Mouse (Mus musculus) thymus, adult 2 months (tissue): Measurements from ENCODE around the gene Flt3. TPM values are rescaled to one million over a fixed set of nuclear protein-coding genes. Genes with fewer than 3 reads are reported as not detected.
A peak's percentile ranks its signal among the peaks of the same experiment; 100 is the strongest.

Experiments used
- DNase-seq: peaks from one replicate; pipeline ENCODE4 v3.0.0; 2021
- H3K27ac ChIP-seq: fragments of 200-500 bp; 2 replicates; pipeline ENCODE4 v1.5.1; 2012; ENCODE audit warnings: low read length, control low read depth; ENCODE audit not compliant: control insufficient read depth, insufficient read depth
- H3K27me3 ChIP-seq: fragments of 200-500 bp; 2 replicates; pipeline ENCODE4 v1.6.1; 2012; ENCODE audit warnings: mild to moderate bottlenecking, low read length, moderate library complexity, mixed read lengths; ENCODE audit not compliant: control insufficient read depth, insufficient read depth
- H3K36me3 ChIP-seq: fragments of 200-500 bp; 2 replicates; pipeline ENCODE4 v1.6.1; 2012; ENCODE audit warnings: mild to moderate bottlenecking, low read length, moderate library complexity; ENCODE audit not compliant: control insufficient read depth, insufficient read depth
- H3K4me1 ChIP-seq: fragments of 200-500 bp; replicated peaks from 2 replicates; pipeline ENCODE4 v1.6.1; 2012; ENCODE audit warnings: low read length; ENCODE audit not compliant: control insufficient read depth, insufficient read depth
- H3K4me3 ChIP-seq: fragments of 200-500 bp; 2 replicates; pipeline ENCODE4 v1.5.1; 2012; ENCODE audit warnings: mild to moderate bottlenecking, low read length, control low read depth, moderate library complexity; ENCODE audit not compliant: control insufficient read depth, insufficient read depth
- CTCF ChIP-seq: fragments of 200-500 bp; IDR thresholded peaks from 2 replicates; pipeline ENCODE4 v1.5.1; 2012; ENCODE audit warnings: mild to moderate bottlenecking, control low read depth, low read length, moderate library complexity, borderline replicate concordance; ENCODE audit not compliant: control insufficient read depth, poor library complexity, insufficient read depth; ENCODE audit errors: extremely low read depth
- POLR2A ChIP-seq: fragments of 200-500 bp; IDR thresholded peaks from 2 replicates; pipeline ENCODE4 v1.6.1; 2012; ENCODE audit warnings: mild to moderate bottlenecking, low read length, control low read depth, moderate library complexity; ENCODE audit not compliant: control insufficient read depth, poor library complexity, insufficient read depth; ENCODE audit errors: extremely low read depth
- WGBS: fragments of 180-500 bp; shearing (Covaris S2); methylation state at CpG from one replicate; pipeline ENCODE4 v1.1.7; 2018; 5-methylcytosine and 5-hydroxymethylcytosine counted together
- polyA plus RNA-seq: library from polyadenylated mRNA; depleted of rRNA; stranded (reverse); fragments of >200 nt; gene quantifications from 2 replicates; pipeline ENCODE4 v1.2.3, GENCODE M21; 2012

Flt3 gene
- polyA plus RNA-seq, 1 experiment = 5.8 TPM

DNA sequence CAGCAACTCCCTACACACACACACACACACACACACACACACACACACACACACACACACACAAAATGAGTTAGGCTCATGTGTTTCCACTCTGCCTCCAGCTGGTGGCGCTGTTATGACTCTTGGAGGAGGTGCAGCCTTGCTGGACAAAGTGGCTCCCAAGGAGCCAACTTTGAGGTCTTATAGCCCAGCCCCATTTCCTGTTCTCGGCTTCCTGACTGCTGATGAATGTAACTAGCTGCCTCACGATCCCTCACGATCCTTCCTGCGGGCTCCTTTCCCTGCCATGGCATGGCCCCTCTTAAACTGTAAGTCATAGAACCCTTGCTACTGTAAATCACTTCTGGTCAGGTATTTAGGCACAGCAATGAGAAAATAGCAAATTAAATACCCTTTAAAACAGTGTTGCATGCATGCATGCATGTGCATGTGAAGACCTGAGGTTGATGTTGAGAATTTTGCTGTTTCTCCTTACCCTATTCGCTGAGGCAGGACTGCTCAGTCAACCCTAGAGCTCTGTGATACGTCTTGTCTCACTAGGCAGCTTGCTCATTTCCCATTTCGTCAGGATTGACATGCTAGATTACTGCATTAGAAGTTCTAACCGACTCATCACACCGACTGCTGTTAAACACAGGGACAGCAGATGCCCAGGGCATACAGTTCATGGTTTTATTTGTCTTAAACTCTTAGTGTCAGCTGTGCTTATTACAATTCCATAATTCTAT is 18.3 kb upstream of the Flt3 start:
- DNase-seq = peak; percentile 71
- H3K4me1 ChIP-seq = peaks cover 8% of the 10 kb centered on the region

DNA sequence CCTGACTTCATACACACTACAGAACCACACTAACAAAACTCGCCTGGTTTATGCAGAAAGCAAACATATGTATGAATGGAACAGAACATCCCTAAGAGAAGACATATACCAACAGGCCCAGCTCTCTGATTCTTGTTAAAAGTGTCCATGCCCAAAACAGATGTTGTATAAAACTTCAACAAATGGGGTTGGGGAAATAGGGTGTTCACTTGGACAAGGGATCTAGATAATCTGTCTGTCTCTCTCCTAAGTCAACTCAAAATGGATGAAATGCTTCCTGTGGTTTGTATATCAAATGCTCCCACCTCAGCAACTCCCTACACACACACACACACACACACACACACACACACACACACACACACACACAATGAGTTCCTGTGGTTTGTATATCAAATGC is 17.7 kb upstream of the Flt3 start:
- WGBS = 73% methylated on average over 1 of the region's 1 CpGs
- H3K27ac ChIP-seq = no peak overlapping the region
- TF ChIP-seq CTCF = no peak
- no peak for TF ChIP-seq POLR2A

More for the DNA sequence above, 18.3 kb upstream of the Flt3 start:
- Histone ChIP-seq H3K36me3 (no peaks in the 10 kb centered on the region), H3K27me3 (no peaks in the 10 kb centered on the region), H3K27ac (peak overlapping the region; percentile 90), H3K4me3 (peak overlapping the region; percentile 44)
- TF ChIP-seq POLR2A = no peak
- peak; percentile 72; the same call in 1 of the 2 replicates for TF ChIP-seq CTCF
- WGBS = 3% methylated on average over 10 of the region's 10 CpGs

DNA sequence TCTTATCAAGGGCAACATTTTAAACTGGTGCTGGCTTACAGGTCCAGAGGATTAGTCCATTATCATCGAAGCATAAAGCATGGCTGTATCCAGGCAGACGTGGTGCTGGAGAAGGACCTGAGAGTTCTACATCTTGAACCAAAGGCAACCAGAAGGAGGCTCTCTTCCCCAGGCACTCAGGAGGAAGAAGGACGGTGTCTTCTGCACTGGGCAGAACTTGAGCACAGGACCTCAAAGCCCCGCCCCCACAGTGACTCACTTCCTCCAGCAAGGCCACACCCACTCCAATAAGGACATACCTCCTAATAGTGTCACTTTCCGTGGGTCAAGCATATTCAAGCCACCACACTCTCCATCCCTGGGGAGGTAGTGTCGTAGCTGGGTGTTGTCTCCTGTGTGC is 10.3 kb upstream of the Flt3 start:
- Histone ChIP-seq H3K4me3 (no peak overlapping the region), H3K27ac (no peak overlapping the region), H3K4me1 (no peaks in the 10 kb centered on the region), H3K36me3 (no peaks in the 10 kb centered on the region), H3K27me3 (no peaks in the 10 kb centered on the region)
- 89% methylated on average over 6 of the region's 6 CpGs for WGBS
- TF ChIP-seq CTCF (no peak), POLR2A (no peak)
- no peak for DNase-seq

More for the DNA sequence above, 17.7 kb upstream of the Flt3 start:
- DNase-seq = no peak
- Histone ChIP-seq H3K36me3 (no peaks in the 10 kb centered on the region), H3K4me3 (no peak overlapping the region), H3K4me1 (peaks cover 4% of the 10 kb centered on the region), H3K27me3 (no peaks in the 10 kb centered on the region)

DNA sequence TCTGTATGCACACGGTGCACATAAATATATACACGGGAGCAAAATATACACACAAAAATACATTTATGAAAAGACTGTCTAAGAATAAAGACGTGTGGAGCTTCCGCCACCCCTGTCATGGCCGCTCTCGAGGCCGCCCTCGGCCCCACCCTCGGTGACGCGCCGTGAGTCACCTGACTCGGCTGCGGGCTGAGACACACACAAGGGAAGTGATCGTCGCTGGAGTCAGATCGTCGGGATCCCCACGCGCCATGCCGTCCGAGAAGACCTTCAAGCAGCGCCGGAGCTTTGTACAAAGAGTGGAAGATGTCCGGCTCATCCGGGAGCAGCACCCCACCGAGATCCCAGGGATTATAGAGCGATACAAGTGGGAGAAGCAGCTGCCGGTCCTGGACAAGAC is 8.4 kb upstream of the Flt3 start:
- TF ChIP-seq POLR2A (no peak), CTCF (no peak)
- 93% methylated on average over 29 of the region's 29 CpGs for WGBS
- DNase-seq = no peak
- H3K27me3 ChIP-seq = no peaks in the 10 kb centered on the region
- H3K4me1 ChIP-seq = no peaks in the 10 kb centered on the region
- no peak overlapping the region for H3K4me3 ChIP-seq
- no peaks in the 10 kb centered on the region for H3K36me3 ChIP-seq
- H3K27ac ChIP-seq = no peak overlapping the region

DNA sequence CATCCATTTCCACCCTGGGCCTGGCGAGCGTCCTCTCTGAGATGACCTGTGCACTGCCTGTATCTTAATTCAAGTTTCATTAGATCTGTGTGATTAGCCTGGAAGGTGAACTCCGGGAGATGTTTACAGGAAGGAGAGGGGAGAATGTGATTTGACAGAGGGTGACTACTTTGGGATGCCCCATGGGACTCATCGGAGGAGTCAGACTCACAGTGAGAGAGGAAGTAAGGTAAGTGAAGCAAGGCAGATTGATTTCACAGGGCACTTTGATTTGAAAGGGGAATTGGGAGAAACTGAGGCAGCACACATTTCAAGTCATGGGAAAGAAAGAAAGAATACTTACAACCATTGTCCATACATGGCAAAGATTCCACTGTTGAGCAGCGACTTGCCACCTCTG is 5.8 kb upstream of the Flt3 start:
- no peak for DNase-seq
- Histone ChIP-seq H3K27me3 (peaks cover 2% of the 10 kb centered on the region; the same call in 1 of the 2 replicates), H3K4me1 (no peaks in the 10 kb centered on the region), H3K27ac (no peak overlapping the region), H3K4me3 (no peak overlapping the region), H3K36me3 (no peaks in the 10 kb centered on the region)
- TF ChIP-seq CTCF (no peak), POLR2A (no peak)
- 93% methylated on average over 5 of the region's 5 CpGs for WGBS

DNA sequence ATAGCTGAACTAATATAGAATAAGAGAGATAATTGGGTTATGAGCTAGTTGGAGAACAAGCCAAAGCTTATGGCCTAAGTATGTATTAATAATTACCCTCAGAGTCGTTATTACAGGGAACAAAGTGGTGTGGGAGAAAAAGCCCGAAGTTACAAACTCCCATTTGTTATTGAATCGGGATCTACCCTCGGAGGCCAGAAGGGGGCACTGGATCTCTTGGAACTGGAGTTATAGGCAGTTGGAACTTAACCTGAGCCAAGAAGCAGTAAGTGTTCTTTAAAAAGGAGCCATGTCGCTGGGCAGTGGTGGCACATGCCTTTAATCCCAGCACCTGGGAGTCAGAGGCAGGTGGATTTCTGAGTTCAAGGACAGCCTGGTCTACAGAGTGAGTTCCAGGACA is 2.2 kb upstream of the Flt3 start:
- H3K36me3 ChIP-seq = no peaks in the 10 kb centered on the region
- no peak overlapping the region for H3K4me3 ChIP-seq
- peaks cover 14% of the 10 kb centered on the region; the same call in 1 of the 2 replicates for H3K27me3 ChIP-seq
- 39% methylated on average over 5 of the region's 5 CpGs for WGBS
- no peak for TF ChIP-seq CTCF
- TF ChIP-seq POLR2A = no peak
- peaks cover 8% of the 10 kb centered on the region for H3K4me1 ChIP-seq
- no peak overlapping the region for H3K27ac ChIP-seq
- DNase-seq = peak; percentile 51
